Mouse (Mus musculus): ENCODE measurements around the gene Slc12a7. TPM values are rescaled to one million over a fixed set of nuclear protein-coding genes. Genes with fewer than 3 reads are reported as not detected.

Slc12a7 gene
- polyA plus RNA-seq, 1 experiment: 94.5 TPM

GRCm38 (mm10) chr13:73772655-73773054, 39.8 kb downstream of the Slc12a7 start:
- Histone ChIP-seq H3K4me1 (ENCODE audit: control insufficient read depth, insufficient read depth, low read length) (peaks cover 9% of the 10 kb centered on the region), H3K4me3 (ENCODE audit: low read depth, low read length) (no peak overlapping the region), H3K36me3 (ENCODE audit: control insufficient read depth, insufficient read depth, low read length, poor library complexity, severe bottlenecking) (no peaks in the 10 kb centered on the region; the same call in none of the 2 replicates), H3K27me3 (ENCODE audit: control insufficient read depth, insufficient read depth, low read length, poor library complexity, severe bottlenecking) (no peaks in the 10 kb centered on the region), H3K9ac (ENCODE audit: low read depth, poor library complexity, severe bottlenecking) (no peak overlapping the region), H3K9me3 (replicated peaks; ENCODE audit: control insufficient read depth, insufficient read depth, low read length, poor library complexity, severe bottlenecking) (no peaks in the 10 kb centered on the region), H3K27ac (ENCODE audit: insufficient read depth, low read length) (no peak overlapping the region)
- TF ChIP-seq CTCF (IDR thresholded peaks at IDR 0.05; ENCODE audit: low read depth, low read length) (no peak), EP300 (IDR thresholded peaks at IDR 0.05; ENCODE audit: insufficient read depth, low read depth, low read length) (no peak), POLR2A (IDR thresholded peaks at IDR 0.05; ENCODE audit: insufficient read depth, low read length) (no peak)

- TF ChIP-seq CTCF (IDR thresholded peaks at IDR 0.05; ENCODE audit: low read depth, low read length) (no peak), POLR2A (IDR thresholded peaks at IDR 0.05; ENCODE audit: insufficient read depth, low read length) (no peak)
- no peaks in the 10 kb centered on the region; the same call in none of the 2 replicates for H3K36me3 ChIP-seq (ENCODE audit: control insufficient read depth, insufficient read depth, low read length, poor library complexity, severe bottlenecking)
- H3K27me3 ChIP-seq (ENCODE audit: control insufficient read depth, insufficient read depth, low read length, poor library complexity, severe bottlenecking): no peaks in the 10 kb centered on the region
- H3K27ac ChIP-seq (ENCODE audit: insufficient read depth, low read length): no peak overlapping the region
- no peak overlapping the region for H3K4me3 ChIP-seq (ENCODE audit: low read depth, low read length)
- no peak overlapping the region for H3K9ac ChIP-seq (ENCODE audit: low read depth, poor library complexity, severe bottlenecking)
- H3K9me3 ChIP-seq (replicated peaks; ENCODE audit: control insufficient read depth, insufficient read depth, low read length, poor library complexity, severe bottlenecking): no peaks in the 10 kb centered on the region
- peaks cover 9% of the 10 kb centered on the region for H3K4me1 ChIP-seq (ENCODE audit: control insufficient read depth, insufficient read depth, low read length)
Observed at GRCm38 (mm10) chr13:73773519-73774205, 40.8 kb downstream of the Slc12a7 start.

- peaks cover 14% of the 10 kb centered on the region for H3K4me1 ChIP-seq (ENCODE audit: control insufficient read depth, insufficient read depth, low read length)
- H3K36me3 ChIP-seq (ENCODE audit: control insufficient read depth, insufficient read depth, low read length, poor library complexity, severe bottlenecking): no peaks in the 10 kb centered on the region; the same call in none of the 2 replicates
- TF ChIP-seq CTCF (IDR thresholded peaks at IDR 0.05; ENCODE audit: low read depth, low read length) (no peak), EP300 (IDR thresholded peaks at IDR 0.05; ENCODE audit: insufficient read depth, low read depth, low read length) (no peak), POLR2A (IDR thresholded peaks at IDR 0.05; ENCODE audit: insufficient read depth, low read length) (no peak)
- no peaks in the 10 kb centered on the region for H3K9me3 ChIP-seq (replicated peaks; ENCODE audit: control insufficient read depth, insufficient read depth, low read length, poor library complexity, severe bottlenecking)
- H3K4me3 ChIP-seq (ENCODE audit: low read depth, low read length): no peak overlapping the region
- no peaks in the 10 kb centered on the region for H3K27me3 ChIP-seq (ENCODE audit: control insufficient read depth, insufficient read depth, low read length, poor library complexity, severe bottlenecking)
- H3K27ac ChIP-seq (ENCODE audit: insufficient read depth, low read length): no peak overlapping the region
- no peak overlapping the region for H3K9ac ChIP-seq (ENCODE audit: low read depth, poor library complexity, severe bottlenecking)
Observed at GRCm38 (mm10) chr13:73775786-73776185, 42.9 kb downstream of the Slc12a7 start.

- H3K9me3 ChIP-seq (replicated peaks; ENCODE audit: control insufficient read depth, insufficient read depth, low read length, poor library complexity, severe bottlenecking): no peaks in the 10 kb centered on the region
- H3K4me1 ChIP-seq (ENCODE audit: control insufficient read depth, insufficient read depth, low read length): peaks cover 17% of the 10 kb centered on the region
- TF ChIP-seq EP300 (IDR thresholded peaks at IDR 0.05; ENCODE audit: insufficient read depth, low read depth, low read length) (no peak), POLR2A (IDR thresholded peaks at IDR 0.05; ENCODE audit: insufficient read depth, low read length) (no peak), CTCF (IDR thresholded peaks at IDR 0.05; ENCODE audit: low read depth, low read length) (no peak)
- H3K9ac ChIP-seq (ENCODE audit: low read depth, poor library complexity, severe bottlenecking): no peak overlapping the region
- H3K4me3 ChIP-seq (ENCODE audit: low read depth, low read length): no peak overlapping the region
- H3K36me3 ChIP-seq (ENCODE audit: control insufficient read depth, insufficient read depth, low read length, poor library complexity, severe bottlenecking): no peaks in the 10 kb centered on the region; the same call in none of the 2 replicates
- H3K27me3 ChIP-seq (ENCODE audit: control insufficient read depth, insufficient read depth, low read length, poor library complexity, severe bottlenecking): no peaks in the 10 kb centered on the region
- H3K27ac ChIP-seq (ENCODE audit: insufficient read depth, low read length): no peak overlapping the region
Observed at GRCm38 (mm10) chr13:73777578-73777977, 44.7 kb downstream of the Slc12a7 start.

GRCm38 (mm10) chr13:73782486-73782885, 49.6 kb downstream of the Slc12a7 start:
- peaks cover 15% of the 10 kb centered on the region for H3K4me1 ChIP-seq (ENCODE audit: control insufficient read depth, insufficient read depth, low read length)
- H3K9ac ChIP-seq (ENCODE audit: low read depth, poor library complexity, severe bottlenecking): no peak overlapping the region
- no peaks in the 10 kb centered on the region for H3K9me3 ChIP-seq (replicated peaks; ENCODE audit: control insufficient read depth, insufficient read depth, low read length, poor library complexity, severe bottlenecking)
- peaks cover 24% of the 10 kb centered on the region for H3K36me3 ChIP-seq (ENCODE audit: control insufficient read depth, insufficient read depth, low read length, poor library complexity, severe bottlenecking)
- no peak for TF ChIP-seq POLR2A (IDR thresholded peaks at IDR 0.05; ENCODE audit: insufficient read depth, low read length)
- TF ChIP-seq CTCF (IDR thresholded peaks at IDR 0.05; ENCODE audit: low read depth, low read length): no peak
- no peak for TF ChIP-seq EP300 (IDR thresholded peaks at IDR 0.05; ENCODE audit: insufficient read depth, low read depth, low read length)
- no peak overlapping the region for H3K4me3 ChIP-seq (ENCODE audit: low read depth, low read length)
- no peaks in the 10 kb centered on the region for H3K27me3 ChIP-seq (ENCODE audit: control insufficient read depth, insufficient read depth, low read length, poor library complexity, severe bottlenecking)
- peak overlapping the region; percentile 92 for H3K27ac ChIP-seq (ENCODE audit: insufficient read depth, low read length)

GRCm38 (mm10) chr13:73792176-73792575, 59.3 kb downstream of the Slc12a7 start:
- no peak overlapping the region for H3K9ac ChIP-seq (ENCODE audit: low read depth, poor library complexity, severe bottlenecking)
- no peak overlapping the region for H3K4me3 ChIP-seq (ENCODE audit: low read depth, low read length)
- no peaks in the 10 kb centered on the region for H3K9me3 ChIP-seq (replicated peaks; ENCODE audit: control insufficient read depth, insufficient read depth, low read length, poor library complexity, severe bottlenecking)
- no peaks in the 10 kb centered on the region for H3K27me3 ChIP-seq (ENCODE audit: control insufficient read depth, insufficient read depth, low read length, poor library complexity, severe bottlenecking)
- TF ChIP-seq CTCF (IDR thresholded peaks at IDR 0.05; ENCODE audit: low read depth, low read length) (no peak), POLR2A (IDR thresholded peaks at IDR 0.05; ENCODE audit: insufficient read depth, low read length) (no peak), EP300 (IDR thresholded peaks at IDR 0.05; ENCODE audit: insufficient read depth, low read depth, low read length) (no peak)
- H3K27ac ChIP-seq (ENCODE audit: insufficient read depth, low read length): no peak overlapping the region
- no peaks in the 10 kb centered on the region for H3K4me1 ChIP-seq (ENCODE audit: control insufficient read depth, insufficient read depth, low read length)
- peaks cover 70% of the 10 kb centered on the region for H3K36me3 ChIP-seq (ENCODE audit: control insufficient read depth, insufficient read depth, low read length, poor library complexity, severe bottlenecking)

All from ES-Bruce4 (cell line).